11 mouse cellular contexts compared by ENCODE assay signal in genomic region chr9:46350451-46350981, GRCm38 (mm10). TPM values are rescaled to one million over a fixed set of nuclear protein-coding genes. Genes with fewer than 3 reads are reported as not detected.
DNase-seq lines count a peak whose midpoint lies in the region; ATAC-seq lines count a peak whose summit lies in the region.
"Had no signal": no experiment of that assay in that cellular context is flagged by ENCODE, and none has a peak within 500 bp of the region (broad histone marks: within the 10 kb centered on the region; RNA-seq: fewer than 3 reads in every experiment).

No protein-coding gene starts in this region.

- peaks cover 19% of the 10 kb centered on the region for H3K4me1 ChIP-seq in hindbrain, embryonic 14.5 days (replicated peaks; ENCODE audit: control insufficient read depth, insufficient read depth, low read length)

- H3K4me3 ChIP-seq in hindbrain, embryonic 14.5 days (replicated peaks; ENCODE audit: low read length): no peak overlapping the region
- H3K4me3 ChIP-seq: heart, embryonic 13.5 days; megakaryocyte, embryonic 14.5 days had no signal

- no peak overlapping the region for H3K4me2 ChIP-seq in hindbrain, embryonic 14.5 days (replicated peaks)
- H3K4me2 ChIP-seq: heart, embryonic 13.5 days had no signal

- ATAC-seq in hindbrain, embryonic 14.5 days (ENCODE audit: low FRiP score): peak; percentile 21; the same call in 1 of the 2 replicates

- no peaks in the 10 kb centered on the region for H3K27me3 ChIP-seq in hindbrain, embryonic 14.5 days (ENCODE audit: control insufficient read depth, insufficient read depth, low read length)

- H3K27ac ChIP-seq in hindbrain, embryonic 14.5 days: no peak overlapping the region
- H3K27ac ChIP-seq: heart, embryonic 13.5 days had no signal

- WGBS in hindbrain, embryonic 14.5 days: 28% methylated on average over 9 of the region's 9 CpGs

- H3K9ac ChIP-seq in hindbrain, embryonic 14.5 days: 0 out of 2 replicates have a peak overlapping the region, but pooled peaks have one; percentile 7
- H3K9ac ChIP-seq: heart, embryonic 13.5 days had no signal

- H3K9me3 ChIP-seq in hindbrain, embryonic 14.5 days (ENCODE audit: control insufficient read depth, low read length): no peaks in the 10 kb centered on the region
- H3K9me3 ChIP-seq: heart, embryonic 13.5 days; megakaryocyte, embryonic 14.5 days had no signal

- no peaks in the 10 kb centered on the region for H3K36me3 ChIP-seq in hindbrain, embryonic 14.5 days (replicated peaks; ENCODE audit: control insufficient read depth, insufficient read depth)
- H3K36me3 ChIP-seq: heart, embryonic 13.5 days had no signal

- peak; percentile 55 for DNase-seq in embryo, embryonic 10 days (ENCODE audit: low spot score)
- no peak for DNase-seq in embryo, embryonic 9.5 days (ENCODE audit: extremely low spot score)
- peak; percentile 54 to 60 for DNase-seq in right cerebral cortex, adult 2 months (ENCODE audit: low spot score in 2 of 2)
- DNase-seq in right cerebral cortex, postnatal 36 days (ENCODE audit: low spot score in 2 of 2): no peak
- DNase-seq in hindbrain, embryonic 14.5 days (ENCODE audit: low spot score): peak; percentile 47
- peak; percentile 68 for DNase-seq in retina, postnatal 1 day
- DNase-seq in ovary, postnatal 36 days (ENCODE audit: low spot score): no peak
- no peak for DNase-seq in T-cell, adult 2 months (ENCODE audit: low spot score)

RNA-seq across cellular contexts. Expression of gene 4931429L15Rik, which starts 30.7 kb away (rescaled TPM):
- polyA plus RNA-seq in hindbrain, embryonic 14.5 days (2014; fragmentation: Nextera tagmentation; extraction: Ambion mirVana): not detected in 2 replicates
- polyA plus RNA-seq: heart, embryonic 13.5 days; small intestine, adult 2 months had no signal

Comparison
In these comparisons a context has a peak if more than half of its experiments do, and no peak if none do; other contexts are left out.
1. DNase-seq: peak in embryo, embryonic 10 days (single experiment), right cerebral cortex, adult 2 months (2 of 2), hindbrain, embryonic 14.5 days (single experiment) and retina, postnatal 1 day (single experiment); none in embryo, embryonic 9.5 days (single experiment), right cerebral cortex, postnatal 36 days (0 of 2), ovary, postnatal 36 days (single experiment) and T-cell, adult 2 months (single experiment).